Mouse (Mus musculus) cerebellum, adult 11-12 months (tissue): Measurements from ENCODE around the gene Ndufb8.
A peak's percentile ranks its signal among the peaks of the same experiment; 100 is the strongest.

ENCODE experiments used
- DNase-seq: peaks from one replicate; pipeline ENCODE4 v3.0.0; 2022

Ndufb8 gene

DNA sequence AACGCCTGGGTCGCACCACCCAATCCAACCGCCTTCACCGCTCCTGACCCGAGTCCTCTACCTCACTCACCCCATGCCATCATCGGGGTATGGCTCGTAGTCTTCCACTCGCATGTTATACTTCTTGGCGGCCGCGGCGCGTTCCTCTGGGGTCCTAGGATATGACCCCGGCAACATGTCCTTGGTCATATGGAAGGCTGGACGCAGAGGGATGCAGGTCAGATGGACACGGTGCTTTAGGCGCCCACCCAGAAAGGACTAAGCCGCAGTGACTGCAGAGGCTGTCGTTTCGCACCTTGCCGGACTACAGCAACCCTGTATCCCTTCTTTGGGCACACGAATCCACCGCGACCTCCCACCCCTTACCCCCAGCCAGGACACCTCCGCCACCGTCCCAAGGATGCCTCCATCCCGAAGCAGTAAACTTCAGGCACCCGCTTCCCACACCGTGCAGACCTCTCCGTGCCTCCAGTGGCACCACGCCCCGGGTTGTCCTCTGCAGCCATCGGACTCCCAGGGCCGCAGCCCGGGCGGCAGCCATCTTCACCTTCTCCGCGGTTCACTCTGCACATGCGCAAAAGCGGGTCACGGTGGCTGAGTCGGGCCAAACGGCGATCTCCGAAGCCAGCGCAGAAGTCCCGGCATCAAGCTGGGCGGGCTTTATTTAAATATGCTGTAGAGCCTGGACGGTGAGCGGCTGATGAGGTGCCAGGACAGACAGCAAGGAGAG is at the start of gene Ndufb8:
Gene Ndufb8 (minus strand): TSS at position 580 of the 730 bp plus-strand sequence.
- DNase-seq: peak; percentile 94

DNA sequence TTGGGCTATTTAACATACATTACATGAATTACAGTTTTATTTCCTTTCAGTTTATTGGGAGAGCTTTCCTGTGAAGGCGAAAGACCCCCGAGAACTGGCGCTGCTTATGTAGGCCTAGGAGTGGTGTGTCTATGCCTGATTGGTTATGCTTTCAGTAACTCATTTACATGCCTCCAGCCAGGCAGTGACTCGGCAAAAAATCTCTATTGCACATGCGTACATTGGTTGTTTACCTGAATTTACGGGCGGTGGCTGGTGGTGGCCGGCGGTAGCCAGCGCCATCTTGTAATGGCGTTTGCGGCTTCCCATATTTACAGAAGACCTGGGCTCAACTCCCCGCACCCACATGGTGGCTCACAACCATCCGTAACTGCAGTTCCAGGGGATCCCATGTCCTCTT is 38.9 kb upstream of the Ndufb8 start:
- no peak for DNase-seq

DNA sequence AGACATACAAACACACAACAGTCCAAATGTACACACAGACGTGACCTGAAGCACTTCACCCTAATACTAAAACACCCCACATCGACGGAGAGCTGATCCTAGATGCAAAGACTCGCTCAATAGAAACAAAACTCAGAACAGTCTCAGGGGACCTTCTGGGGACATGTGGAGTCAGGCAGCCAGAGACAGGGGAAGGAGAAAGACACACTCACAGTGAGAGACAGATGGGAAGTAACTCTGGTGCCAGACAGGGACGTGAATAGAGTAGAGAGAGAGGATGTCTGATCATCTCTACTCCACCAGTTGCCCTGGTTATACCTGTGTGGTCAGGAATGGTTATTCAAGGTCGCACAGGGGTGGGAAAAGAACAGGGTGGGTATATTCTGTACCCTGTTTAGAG is 36.4 kb upstream of the Ndufb8 start:
- no peak for DNase-seq

DNA sequence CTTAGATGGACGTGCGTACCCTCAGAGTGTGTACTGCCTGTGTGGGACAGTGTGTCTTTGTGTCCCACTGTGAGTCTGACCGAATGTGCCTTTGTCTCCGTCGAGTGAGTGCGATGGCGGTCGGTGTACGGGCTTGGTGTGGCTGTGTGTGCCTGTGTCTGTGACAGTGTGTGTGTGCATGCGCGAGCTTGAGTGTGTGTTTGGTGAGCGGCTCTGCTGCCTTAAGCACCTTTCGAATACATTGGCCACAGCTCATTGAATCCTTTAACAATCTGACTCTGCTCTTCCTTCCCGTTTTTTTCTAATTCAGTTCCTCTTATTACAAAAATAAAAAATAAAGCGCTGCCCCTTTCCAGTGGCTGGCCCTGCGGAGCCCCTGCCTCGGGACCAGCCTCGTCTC is 35.8 kb upstream of the Ndufb8 start:
- no peak for DNase-seq

DNA sequence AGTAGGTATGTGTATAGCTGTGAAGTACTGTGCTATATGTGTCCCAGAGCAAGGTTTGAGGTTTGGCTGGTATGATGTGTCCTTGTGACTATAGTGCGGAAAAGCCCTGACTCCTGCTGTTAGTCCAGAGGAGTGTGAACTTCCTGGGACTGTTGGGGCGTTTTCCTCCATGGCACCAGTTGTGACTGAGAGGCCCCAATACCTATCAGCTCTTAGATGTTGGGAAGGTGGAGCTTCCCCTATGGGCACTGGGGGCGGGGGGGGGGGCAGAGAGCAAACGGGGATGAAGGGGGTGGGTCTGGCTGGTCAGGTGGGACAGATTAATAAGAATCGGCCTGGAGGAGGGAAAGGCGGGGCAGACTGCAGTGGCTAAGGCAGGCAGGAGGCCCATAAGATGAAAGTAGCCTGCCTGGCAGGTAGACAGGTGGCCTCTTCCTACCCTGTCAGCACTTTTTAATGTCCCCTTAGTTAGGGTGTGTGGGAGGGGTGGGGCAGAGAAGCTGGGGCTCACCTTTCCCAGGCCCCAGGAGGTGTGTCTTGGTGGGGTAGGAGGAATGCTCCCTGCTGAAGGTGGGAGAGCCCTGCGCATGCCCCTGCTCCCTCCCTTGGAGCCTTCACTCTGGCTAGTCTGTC is 34.5 kb upstream of the Ndufb8 start:
- no peak for DNase-seq

DNA sequence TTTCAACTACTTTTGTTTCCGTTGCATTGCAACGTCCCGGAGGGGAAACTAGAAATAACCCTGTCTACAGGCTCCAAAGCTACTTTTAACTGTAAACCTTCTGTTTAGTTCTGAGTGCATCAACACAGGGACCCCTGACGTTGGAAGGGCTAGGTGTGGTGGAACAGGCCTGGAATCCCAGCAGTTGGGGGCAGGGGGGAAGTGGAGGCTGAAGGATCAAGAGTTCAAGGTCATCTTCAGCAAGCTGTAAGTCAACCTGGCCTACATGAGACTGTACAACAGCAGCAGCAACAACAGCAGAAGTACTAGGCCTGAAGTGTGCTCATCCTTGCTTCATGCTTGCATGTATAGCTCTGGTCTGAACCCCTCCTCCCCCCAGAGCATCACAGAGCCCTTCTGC is 32.8 kb upstream of the Ndufb8 start:
- DNase-seq: no peak

DNA sequence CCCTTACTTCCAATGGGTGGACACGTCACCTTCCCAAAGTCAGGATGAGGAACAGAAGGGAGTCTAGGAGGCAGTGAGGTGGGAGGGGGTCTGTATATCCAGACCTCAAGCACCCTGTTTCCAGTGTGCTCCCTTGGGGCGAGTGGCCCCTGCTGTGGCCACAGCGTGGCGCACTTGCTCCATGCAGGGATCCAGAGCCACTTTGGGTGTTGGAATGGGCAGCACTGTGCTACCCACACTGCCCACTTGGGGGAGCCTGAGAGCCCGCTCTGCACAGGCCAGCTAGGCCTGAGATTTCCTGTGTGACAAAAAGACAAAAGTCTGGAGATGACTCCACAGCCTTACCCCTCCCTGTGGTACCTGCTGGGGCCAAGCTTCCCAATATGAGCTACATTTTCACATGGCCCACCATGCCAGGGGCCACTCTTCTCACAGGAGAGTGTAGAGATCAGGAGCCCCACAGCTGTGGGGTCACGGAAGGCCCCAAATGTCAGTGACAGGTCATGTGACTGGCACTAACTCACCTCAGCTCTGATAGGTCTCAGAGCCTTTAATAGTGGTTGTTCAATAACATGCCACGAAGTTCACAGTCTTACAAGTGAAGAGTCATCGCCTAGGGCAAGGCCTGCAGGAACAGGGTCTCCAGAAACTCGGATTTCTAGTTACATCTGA is 27.5 kb upstream of the Ndufb8 start:
- DNase-seq: peak; percentile 75

DNA sequence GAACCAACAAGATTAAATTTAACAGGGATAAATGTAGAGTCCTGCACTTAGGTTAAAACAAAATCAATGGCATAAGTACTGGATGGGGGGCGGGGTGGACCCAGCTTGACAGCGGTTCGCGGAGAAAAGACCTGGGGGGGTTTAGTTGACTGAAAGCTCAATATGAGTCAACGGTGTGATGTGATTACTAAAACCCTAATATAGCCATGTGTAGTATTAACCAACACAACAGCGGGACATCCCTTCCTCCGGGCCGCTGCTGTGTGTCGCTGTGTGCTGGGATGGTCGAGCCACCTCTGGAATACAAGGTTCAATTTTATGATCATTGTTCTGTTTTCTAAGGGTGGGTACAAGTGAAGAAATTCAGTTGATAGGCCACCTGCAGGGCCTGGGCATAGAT is 26.9 kb upstream of the Ndufb8 start:
- DNase-seq: no peak

DNA sequence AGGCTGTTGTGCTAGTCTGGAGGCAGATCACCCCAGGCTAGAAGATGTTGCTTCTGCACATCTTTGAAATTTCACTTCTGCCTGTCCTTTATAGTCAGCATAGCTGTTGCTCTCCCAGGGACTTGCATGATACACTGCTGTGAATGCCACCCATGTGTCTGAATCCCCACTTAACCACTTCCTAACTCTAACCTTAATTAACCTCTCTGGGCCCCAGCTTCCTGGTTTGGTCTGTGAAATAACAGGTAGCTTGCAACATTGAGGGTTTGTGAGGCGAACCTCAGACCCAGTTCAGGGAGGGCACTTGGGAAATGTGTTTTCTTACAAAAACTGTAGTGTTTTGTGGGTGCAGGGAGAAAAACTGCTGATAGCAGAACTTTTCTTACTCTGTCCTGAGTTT is 22.8 kb upstream of the Ndufb8 start:
- DNase-seq: no peak

DNA sequence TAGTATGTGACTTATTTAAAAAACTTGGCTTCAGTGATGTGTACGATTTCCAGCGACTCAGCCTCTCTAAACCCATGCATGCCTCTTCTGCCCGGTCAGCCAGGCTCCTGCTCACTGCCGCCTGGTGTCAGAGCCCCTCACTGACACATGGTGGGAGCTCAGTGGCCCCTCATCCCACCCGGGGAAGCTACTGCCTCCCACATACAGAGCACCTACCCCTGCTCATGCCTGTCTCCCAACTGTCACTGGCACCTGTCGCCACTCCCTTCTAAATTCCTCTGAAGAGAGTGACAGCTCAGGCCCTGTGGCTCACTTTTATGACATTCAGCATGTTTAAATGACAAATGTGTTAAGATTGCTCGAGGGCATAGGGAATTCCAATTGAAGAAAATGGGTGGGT is 21.0 kb upstream of the Ndufb8 start:
- no peak for DNase-seq

DNA sequence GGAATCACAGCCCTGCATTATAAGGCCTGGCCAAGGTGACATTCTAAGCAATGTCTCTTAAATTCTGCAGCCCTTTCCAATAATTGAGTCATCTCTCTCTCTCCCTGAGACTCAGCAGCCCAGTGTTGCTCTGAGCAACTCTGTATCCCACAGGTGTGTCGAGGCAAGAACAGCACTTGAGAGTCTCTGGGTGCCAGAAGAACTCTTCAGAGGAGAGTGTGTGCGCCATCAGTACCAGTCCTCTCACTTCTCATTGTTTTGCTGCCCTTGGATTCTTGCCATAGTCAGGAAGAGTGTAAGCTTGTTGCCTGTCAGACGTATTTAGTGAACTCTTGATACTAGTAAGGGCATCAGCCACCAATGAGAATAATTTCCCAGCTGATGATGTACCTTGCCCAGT is 12.5 kb upstream of the Ndufb8 start:
- no peak for DNase-seq

DNA sequence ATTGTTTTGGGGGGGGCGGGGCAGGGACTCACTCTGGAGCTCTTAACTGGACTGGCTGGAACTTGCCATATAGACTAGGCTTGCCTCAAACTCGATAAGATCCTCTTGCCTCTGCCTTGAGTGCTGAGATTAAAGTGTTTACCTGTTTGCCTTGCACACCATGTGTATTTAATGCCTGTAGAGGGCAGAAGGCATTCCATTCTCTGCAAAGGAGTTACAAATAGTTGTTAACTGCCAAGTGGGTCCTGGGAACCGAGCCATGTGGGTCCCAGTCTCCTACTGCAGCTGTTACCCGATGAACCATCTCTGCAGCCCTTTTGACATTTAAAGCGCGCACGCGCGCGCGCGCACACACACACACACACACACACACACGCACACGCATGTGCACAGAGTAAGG is 8.8 kb upstream of the Ndufb8 start:
- DNase-seq: no peak

DNA sequence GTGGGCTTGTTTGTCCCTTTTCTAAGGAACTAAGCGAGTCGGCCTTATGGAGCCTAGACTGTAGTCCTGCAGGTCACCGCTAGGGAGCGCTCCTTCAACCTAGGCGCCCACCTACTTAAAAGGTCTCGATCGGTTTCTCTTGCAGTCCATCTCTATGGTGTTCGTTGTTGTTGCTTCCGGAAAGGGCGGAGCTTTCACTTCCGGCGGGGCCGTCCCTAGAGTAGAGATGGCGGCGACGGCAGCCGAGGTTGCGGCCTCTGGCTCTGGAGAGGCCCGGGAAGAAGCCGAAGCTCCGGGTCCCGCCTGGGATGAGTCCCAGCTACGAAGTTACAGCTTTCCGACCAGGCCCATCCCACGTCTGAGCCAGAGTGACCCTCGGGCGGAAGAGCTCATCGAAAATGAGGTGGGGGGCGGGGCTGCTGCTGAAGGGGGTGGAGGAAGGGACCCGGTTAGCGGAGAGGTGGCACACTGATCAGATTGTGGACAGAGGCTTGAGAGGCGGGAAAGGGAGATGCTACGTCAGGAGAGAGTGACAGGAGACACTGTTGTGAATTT is 7.5 kb upstream of the Ndufb8 start, which contains the start of gene Hif1an:
Gene Hif1an (plus strand): TSS at position 199 of the 555 bp plus-strand sequence.
- DNase-seq: peak; percentile 94

DNA sequence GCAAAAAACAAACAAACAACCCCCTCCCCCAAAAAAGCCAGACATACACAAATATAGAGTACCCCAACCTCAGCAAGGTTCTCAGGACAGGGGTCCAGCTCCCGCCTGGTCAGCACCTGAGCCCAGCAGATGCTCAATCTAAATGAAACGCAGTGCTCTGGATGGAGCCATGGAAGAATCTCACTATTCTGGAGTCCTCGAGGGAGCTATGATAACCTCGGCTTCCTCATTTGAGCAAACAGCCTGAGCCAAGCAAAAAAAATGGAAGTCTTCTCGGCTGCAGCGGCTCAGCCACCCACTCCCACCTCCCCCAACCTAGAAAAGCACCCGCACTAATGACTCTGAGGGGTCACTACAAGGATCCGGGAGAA is 765 bp downstream of the Ndufb8 start:
- no peak for DNase-seq

DNA sequence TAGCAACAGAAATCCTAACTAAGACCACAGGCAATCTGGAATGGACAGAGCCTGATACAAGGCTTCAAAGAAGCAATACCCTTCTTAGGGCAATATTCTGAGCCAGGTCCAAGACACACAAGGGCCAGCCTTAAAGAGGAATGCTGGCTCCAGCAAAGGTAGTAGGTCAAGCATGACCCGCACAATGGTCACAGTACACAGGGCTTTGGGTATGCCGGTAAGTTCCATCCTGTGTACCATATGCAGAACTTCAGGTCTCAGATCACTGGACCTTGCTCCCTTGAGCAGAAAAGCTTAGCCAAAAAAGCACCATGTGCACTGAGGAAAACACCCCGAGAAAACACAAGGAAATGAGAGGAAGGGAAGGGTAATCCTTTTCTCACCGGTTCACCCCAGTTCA is 2.0 kb downstream of the Ndufb8 start:
- DNase-seq: no peak

DNA sequence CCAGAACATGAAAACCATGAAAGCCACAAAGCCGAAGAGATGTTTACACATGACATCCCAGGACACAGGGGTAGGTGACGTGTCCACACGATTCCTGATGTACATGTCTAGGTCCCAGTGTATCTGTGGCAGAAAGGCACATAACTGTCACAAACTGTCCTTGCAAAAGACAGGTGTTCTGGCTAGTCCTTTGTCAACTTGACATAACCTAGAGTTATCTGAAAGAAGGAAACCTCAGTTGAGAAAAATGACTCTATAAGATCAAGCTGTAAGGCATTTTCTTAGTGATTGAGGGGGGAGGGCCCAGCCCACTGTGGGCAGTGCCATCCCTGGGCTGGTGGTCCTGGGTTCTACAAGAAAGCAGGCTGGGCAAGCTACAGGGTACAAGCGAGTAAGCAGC is 2.5 kb downstream of the Ndufb8 start, which contains the start of gene Gm20538:
Gene Gm20538 (minus strand): TSS at position 101 of the 400 bp plus-strand sequence.
- no peak for DNase-seq

DNA sequence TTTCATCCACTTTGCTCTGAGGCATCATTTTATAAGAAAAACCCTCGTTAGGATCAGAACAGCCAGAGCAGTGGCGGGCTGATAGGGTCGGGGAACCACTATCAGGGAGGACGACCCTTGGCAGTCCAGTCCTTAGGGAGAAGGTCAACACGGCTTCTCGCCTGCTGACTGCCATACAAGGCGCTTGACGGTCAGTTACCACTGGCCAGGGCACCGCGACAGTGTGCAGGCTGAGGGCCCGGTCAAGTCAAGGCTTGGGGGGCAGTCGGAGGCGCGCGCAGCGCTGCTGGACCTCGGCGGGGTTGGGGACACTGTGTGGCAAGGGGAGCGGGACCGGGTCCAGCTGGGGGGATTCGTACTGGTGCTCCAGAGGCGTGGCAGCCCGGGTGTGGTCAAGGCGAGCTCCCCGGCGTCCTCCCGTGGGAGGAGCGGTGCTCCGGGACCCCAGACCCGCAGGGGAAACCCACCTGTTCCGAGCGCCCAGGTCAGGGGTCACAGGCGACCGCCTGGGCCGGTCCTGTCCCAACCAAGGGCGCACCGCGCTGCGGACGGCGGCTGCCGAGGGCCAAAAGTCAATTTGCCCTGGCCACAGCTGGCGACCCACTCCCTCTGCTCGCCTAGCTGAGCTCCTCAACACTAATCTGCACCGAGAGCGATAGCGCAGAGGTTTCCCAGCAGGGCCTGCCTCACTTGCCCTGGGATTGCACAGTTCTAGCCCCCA is 9.8 kb downstream of the Ndufb8 start, which contains the start of gene Sec31b:
Gene Sec31b (minus strand): TSS at position 544 of the 721 bp plus-strand sequence.
- peak; percentile 44 for DNase-seq

DNA sequence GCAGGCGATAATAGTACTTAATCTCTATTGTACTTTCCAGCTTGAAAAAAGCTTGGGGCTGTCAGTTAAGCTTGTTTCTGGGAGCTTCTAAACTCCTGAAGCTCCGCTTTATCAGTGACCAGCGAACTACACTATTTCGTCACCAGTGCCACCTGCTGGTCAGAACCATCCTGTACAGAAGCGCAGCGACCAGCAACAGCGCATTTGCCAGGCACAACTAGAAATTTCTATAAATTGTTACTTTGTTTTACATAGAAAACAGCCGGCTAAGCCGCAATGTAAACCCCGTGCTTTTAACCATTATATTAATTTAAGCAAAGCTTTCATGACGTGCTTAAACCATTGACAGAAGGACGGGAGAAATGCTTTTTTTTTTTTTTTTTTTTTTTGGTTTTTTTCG is 10.5 kb downstream of the Ndufb8 start:
- DNase-seq: no peak

DNA sequence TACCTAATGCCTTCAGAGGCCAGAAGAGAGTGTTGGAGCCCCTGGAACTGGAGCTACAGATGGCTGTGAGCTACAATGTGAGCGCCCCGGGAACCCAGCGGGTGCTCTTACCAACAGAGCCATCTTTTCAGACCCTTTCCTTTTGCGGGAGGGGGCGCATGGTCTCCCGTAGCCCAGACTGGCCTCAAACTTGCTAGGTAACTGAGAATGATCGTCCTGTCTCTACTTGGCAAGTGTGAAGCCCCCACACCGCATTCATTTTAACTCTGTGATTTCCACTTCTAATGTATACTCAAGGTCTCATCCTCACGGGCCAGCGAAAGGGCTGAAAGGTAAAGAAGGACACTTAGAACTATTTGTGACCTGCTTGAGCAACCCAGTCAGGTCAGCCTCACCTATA is 10.9 kb downstream of the Ndufb8 start:
- no peak for DNase-seq

DNA sequence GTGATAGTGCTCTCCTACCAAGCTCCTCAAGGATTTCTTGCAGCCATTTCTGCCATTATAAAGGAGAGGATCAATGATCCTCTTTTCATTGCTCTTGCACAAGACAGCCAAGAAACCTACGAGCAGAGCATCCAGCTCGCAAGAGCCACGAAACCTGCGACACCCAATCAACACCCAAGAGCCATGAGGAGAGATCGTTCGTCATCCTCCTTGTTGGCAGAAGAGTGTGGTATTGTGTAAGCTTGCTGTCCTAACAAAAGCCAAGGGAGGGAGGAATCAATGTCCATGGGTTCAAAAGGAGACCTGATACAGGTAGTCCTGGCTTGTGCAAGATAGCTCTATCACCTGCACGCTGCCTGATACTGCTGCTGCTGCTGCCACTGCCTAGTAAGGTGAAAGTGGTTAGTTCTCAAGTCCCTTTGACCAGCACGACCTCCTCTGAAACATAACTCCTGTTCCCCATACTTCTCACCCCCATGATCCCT is 12.5 kb downstream of the Ndufb8 start:
- no peak for DNase-seq

DNA sequence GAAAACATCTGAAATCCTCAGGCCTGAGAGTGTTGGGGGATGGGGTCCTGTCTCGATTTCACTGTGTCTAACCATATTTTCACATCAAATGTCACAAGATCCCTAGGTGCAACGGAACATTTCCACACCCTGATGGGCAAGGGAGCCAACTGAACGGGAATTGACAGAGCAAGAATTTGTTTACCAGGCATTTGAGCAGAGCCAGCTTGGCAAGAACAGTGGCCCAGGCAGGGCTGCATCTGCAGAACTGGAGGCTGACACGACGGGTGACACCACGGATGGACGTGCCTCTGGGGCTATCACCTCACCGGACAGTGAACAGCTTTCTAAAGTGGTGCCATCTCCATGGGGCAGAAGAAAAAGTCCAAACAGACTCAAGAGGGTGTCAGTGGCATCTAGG is 17.8 kb downstream of the Ndufb8 start:
- no peak for DNase-seq

DNA sequence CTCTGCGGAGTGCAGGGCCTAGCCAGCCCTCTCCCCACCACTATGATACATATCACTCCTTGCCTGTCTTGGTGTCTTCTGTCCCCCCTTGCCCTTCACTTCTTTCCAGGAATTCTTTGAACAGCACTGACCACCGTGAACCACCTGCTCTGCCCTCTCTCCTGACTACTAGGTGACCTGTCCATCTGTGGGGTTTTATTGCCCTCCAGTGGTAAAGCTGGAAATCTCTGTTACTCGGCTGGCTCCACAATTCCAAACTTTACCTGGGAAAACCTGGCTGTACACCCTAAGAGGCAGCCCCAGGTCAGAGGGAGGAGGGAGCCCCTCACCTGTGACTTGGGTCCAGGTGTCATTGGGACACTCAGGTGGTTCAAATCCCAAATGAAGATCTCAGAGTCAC is 19.9 kb downstream of the Ndufb8 start:
- no peak for DNase-seq

DNA sequence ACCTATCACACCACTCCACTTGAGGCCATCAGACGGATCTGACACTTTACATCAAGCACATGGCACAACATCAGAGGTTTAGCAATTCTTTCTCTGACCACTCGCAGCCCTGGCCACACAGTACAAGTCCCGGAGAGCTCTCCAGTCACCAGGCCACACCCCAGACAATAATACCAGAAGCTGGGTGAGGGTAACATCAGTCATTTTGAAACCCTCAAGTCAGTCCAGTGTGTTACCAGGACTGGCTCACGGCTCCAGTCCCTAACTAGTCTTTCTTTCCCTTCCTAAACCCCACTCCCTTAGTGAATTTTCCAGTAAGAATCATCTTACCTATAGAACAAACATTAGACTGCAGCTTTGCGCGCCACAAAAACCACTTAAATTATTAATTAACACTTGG is 25.2 kb downstream of the Ndufb8 start:
- no peak for DNase-seq
